Mouse (Mus musculus): ENCODE results near the gene Pskh1. TPM values are rescaled to one million over a fixed set of nuclear protein-coding genes. Genes with fewer than 3 reads are reported as not detected.

Pskh1 gene
- total RNA-seq, 1 experiment from 2014 or later: 23.7 TPM

DNA sequence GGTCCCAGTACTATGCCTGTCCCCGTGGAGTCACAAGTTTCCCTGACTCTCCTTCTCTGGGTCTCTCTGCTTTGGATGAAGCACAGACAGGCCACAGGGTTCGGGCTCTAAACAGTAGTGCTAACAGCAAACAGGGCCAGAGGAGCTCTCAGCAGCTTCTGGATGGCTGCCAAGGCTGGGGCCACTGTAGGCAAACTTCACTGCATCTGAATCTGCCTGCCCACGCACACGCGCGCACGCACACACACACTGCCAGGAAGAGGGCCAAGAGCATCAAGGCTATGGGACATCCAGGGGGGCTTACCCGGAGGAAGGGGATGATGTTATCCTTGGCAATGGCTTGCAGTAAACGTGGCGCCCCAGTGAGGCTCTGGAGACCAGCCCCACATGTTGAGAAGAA is 49.1 kb downstream of the Pskh1 start:
- ATAC-seq (replicated peaks; ENCODE audit: low read depth, poor library complexity, severe bottlenecking): no peak

DNA sequence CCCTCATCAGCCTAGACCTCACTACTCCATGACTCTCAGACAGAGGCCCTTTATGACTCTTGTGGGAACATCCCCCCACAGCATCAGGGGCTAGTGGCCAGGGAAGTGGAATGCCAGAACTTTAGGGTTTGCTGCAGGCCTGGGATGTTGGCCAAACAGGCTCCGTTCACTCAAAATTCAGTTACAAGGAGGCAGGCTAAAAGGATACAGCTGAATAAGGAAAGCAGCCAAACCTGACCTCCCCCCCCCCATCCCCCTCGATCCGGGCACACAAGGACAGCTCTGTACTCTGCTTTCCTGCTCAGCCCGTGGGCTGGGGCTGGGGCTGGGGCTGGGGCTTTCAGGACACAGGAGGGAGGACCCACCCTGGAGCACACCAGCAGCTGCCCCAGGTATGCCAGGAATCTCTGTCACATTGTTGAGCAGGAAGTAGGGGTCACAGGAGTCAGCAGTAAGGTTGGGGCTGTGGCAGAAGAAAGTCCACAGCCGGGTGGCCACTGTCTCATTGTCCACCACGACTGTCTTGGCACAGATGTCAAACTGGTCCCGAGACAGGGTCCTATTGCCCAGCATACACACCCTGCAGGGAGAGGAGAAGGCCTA is 50.9 kb downstream of the Pskh1 start:
- ATAC-seq (replicated peaks; ENCODE audit: low read depth, poor library complexity, severe bottlenecking): no peak

DNA sequence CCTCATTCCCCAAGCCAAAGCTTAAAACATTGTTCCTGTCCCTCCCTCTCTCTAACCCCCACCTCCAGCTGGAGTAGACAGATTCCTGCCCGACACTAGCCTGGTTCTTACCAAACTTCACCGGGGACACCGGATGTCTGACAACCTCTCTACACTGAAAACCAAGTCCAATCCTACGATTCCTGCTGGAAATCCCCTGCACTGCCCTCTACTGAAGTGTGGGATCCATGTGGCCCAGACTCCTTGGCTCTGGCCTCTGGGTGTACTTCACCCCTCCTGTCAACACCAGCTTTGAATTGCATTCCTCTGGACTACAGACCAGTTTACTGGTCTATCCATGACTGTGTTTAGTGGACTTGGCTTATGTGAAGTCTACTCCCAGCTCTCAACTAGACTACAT is 56.3 kb downstream of the Pskh1 start:
- ATAC-seq (replicated peaks; ENCODE audit: low read depth, poor library complexity, severe bottlenecking): no peak

DNA sequence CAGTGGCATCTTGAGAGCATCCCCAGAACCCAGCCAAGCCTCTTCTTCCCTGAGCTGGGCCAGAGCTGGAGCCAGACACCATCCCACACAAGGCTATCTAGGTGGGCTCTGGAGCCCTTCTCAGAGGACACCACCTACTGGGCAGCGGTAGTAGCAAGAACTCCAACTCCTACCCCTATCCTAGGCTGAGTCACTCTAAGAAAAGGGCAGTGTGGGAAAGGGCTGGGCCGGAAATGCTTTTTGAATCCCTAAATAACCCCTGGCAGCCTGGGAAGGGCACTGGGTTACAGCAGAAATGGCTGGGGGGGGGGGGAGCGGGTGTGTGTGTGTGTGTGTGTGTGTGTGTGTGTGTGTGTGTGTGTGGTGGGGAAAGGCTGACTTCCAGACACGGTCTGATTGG is 57.6 kb downstream of the Pskh1 start:
- ATAC-seq (replicated peaks; ENCODE audit: low read depth, poor library complexity, severe bottlenecking): no peak

- ATAC-seq (replicated peaks; ENCODE audit: low read depth, poor library complexity, severe bottlenecking): no peak
Observed at GRCm38 (mm10) chr8:105959350-105959749, 59.1 kb downstream of the Pskh1 start.

DNA sequence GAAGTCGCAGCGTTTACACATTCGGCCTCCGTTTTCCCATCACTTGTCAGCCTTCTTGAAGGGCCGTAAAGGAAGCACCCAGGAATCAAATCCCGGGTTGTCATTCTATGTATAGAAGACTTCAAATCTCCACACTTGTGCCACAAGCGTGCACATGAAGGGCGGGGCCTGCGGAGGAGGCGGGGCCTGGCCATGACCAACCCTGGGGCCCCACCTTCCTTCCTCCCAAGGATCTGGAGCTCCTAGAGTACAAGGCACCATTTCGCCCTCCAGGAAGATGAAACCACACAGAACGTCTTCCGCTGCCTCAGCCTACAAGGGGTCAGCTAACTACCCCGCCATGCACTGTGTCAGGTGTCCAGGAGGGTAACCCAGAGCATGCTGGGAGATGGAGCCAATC is 60.9 kb downstream of the Pskh1 start:
- ATAC-seq (replicated peaks; ENCODE audit: low read depth, poor library complexity, severe bottlenecking): no peak

- ATAC-seq (replicated peaks; ENCODE audit: low read depth, poor library complexity, severe bottlenecking): peak; percentile 21
Observed at GRCm38 (mm10) chr8:105961536-105961935, 61.3 kb downstream of the Pskh1 start.

DNA sequence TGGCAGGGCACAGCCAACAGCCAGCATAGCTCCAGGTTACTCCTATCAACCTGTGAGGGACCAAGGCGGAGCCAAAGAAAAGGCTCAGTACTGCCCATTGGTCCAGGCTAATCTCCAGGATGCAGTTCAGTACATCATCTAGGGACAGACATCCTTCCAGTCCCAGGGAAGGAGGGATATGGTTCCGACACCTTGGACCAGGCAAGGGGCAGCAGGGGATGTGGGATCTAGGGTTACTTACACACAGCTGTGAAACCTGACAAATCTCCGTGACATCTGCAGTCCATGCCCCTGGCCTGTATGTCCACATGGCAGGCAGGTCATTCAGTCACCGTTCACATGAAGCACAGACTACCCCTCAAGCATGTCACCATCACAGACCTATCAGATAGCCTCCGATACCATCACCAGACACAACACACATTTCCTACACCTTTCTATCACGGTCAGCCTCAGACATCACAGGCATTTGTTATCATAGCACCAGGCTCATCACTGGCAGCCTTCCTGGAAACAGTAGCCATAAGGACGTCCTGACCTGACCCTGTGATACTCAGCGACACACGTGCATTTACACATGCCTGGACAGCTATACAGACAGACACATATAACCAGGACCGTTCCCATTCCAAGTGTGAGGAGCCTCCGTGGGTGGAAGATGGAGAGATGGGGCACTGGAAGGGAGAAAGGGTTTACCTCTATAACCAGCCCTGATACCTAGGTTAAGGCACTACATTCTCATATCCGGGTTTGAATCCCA is 64.4 kb downstream of the Pskh1 start:
- ATAC-seq (replicated peaks; ENCODE audit: low read depth, poor library complexity, severe bottlenecking): no peak

DNA sequence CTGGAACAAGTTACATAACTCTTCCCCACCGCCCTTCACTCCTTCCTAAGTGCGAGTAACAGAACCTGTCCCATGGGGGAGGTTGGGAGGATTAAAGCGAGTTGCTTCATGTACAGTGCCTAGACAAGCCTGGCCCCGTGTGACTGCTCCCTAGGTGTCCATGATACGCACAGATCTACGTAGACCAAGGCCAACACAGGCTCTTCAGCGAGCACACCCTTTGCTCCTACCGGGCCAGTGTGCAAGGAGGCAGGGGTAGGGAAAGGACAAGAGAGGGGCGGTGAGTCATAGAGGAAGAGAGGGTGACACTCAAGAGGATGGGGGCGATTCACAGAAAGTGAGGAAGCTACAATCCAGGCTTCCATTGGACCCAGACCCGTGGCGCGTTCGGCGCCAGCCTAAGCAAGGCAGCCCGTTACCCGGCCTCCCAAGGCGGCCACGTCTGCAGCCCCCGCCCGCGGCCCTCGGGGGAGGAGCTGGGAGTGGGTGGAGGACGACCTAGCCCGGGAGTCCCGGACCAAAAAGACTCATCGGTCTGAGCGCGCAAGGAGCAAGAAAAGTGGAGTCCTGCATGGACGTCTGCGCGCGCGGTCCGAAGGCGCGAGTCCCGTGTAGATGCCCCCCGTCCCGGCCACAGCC is 65.1 kb downstream of the Pskh1 start:
- peak; percentile 27 for ATAC-seq (replicated peaks; ENCODE audit: low read depth, poor library complexity, severe bottlenecking)

DNA sequence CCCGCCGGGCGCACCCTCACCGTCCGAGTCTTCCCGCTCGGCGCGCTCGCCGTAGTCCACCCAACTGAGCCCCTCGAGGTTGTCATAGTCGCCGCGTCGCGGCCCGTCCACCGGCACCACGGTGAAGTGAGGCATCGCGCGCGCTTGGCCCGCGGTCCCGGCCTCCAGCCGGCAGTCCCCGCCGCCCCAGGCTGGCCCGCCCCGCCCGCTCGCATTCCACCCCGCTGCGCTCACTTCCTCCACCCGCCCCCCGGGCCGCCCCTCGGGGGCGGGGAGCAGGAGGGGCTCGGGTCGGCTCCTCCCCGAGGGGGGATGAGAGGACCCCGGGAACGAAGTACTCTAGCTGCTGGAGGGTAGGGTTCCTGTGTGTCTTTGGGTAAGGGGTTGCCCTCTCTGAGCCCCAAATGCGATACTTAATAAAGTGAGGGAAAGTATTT is 65.7 kb downstream of the Pskh1 start, which contains the start of gene Slc12a4:
Slc12a4 (minus strand) TSS at position 193 of the 437 bp plus-strand sequence.
- peak; percentile 46 for ATAC-seq (replicated peaks; ENCODE audit: low read depth, poor library complexity, severe bottlenecking)

- peak; percentile 62 for ATAC-seq (replicated peaks; ENCODE audit: low read depth, poor library complexity, severe bottlenecking)
Observed at GRCm38 (mm10) chr8:105966692-105967311, 66.6 kb downstream of the Pskh1 start.

DNA sequence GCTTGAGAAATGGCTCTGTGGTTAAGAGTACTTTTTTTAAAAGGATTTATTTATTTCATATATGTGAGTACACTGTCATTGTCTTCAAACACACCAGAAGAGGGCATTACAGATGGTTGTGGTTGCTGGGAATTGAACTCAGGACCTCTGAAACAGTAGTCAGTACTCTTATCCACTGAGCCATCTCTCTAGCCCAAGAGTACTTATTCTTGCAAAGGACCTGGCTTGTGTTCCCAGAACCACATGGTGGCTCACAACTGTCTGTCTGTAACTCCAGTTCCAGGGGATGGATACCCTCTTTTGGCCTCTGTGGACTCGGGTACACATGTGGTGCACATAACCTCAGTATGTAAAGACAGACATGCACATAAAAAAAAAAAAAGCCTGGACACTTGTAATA is 69.1 kb downstream of the Pskh1 start:
- no peak for ATAC-seq (replicated peaks; ENCODE audit: low read depth, poor library complexity, severe bottlenecking)

DNA sequence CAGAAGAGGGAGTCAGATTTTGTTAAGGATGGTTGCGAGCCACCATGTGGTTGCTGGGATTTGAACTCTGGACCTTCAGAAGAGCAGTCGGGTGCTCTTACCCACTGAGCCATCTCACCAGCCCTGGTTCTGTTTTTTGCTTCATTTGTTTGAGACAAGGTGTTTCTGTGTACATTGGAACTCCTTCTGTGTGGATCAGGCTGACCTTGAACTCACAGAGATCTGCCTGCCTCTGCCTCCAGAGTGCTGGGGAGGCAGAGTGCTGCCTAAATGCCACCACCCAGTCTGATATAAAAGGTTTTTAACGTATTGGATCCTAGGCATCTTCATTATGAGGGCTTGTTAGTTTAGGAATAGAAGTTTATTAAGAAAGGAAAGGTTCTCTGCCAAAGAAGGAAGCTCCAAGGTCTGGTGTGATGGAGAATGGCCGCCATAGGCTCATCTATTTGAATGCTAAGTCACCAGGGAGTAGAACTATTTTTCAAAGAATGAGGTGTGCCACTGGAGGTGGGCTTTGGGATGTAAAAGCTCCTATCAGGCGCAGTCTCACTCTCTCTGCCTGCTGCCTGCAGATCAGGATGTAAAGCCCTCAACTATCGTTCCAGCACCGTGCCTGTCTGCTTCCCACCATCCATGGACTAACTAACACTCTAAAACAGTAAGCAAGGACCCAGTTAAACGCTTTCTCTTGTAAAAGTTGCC is 70.9 kb downstream of the Pskh1 start:
- no peak for ATAC-seq (replicated peaks; ENCODE audit: low read depth, poor library complexity, severe bottlenecking)

DNA sequence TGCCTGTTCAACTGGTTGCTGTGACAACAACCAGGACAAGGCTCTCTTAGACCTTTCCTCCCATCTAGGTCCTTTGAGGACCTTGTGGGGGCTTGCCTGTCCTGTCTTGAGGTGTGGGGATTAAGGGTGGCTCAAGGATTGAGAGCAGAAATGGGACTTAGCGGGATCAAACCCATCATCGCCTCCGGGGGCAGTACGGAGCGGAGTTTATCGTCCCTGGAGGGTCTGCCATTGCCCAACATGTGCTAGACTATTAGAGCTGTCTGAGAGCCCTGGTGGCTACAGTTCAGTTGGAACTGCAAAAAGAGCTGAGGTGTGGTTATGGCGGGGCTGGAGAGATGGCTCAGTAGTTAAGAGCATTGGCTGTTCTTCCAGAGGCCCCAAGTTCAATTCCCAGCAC is 75.1 kb downstream of the Pskh1 start:
- no peak; the same call in 1 of the 2 replicates for ATAC-seq (replicated peaks; ENCODE audit: low read depth, poor library complexity, severe bottlenecking)

GRCm38 (mm10) chr8:105979325-105979724 is 79.1 kb downstream of the Pskh1 start, which contains the start of gene Dpep3:
TSS of gene Dpep3 (minus strand) at chr8:105979429.
- ATAC-seq (replicated peaks; ENCODE audit: low read depth, poor library complexity, severe bottlenecking): no peak

- ATAC-seq (replicated peaks; ENCODE audit: low read depth, poor library complexity, severe bottlenecking): no peak
Observed at GRCm38 (mm10) chr8:105981146-105981545, 80.9 kb downstream of the Pskh1 start.
